Mouse (Mus musculus) megakaryocyte, adult 5-6 weeks (primary cell): Measurements from ENCODE around the gene Gm11562. TPM values are rescaled to one million over a fixed set of nuclear protein-coding genes. Genes with fewer than 3 reads are reported as not detected.
"Not testable (repeated sequence)": the region's sequence is repeated elsewhere in the genome, so short reads cannot be mapped to it uniquely, and the experiment has no call there.

Experiments
- ATAC-seq: 2 replicates; pipeline ENCODE4 v1.8.0; 2016; ENCODE audit warnings: mild to moderate bottlenecking, inconsistent platforms; ENCODE audit not compliant: poor library complexity, severe bottlenecking
- total RNA-seq, 2 experiments: library from RNA; stranded (forward) in 1 of 2; stranded (reverse) in 1 of 2; fragments of 153-499, 151-499 nt in 1 of 2; fragments of 221-1000, 200-1000 nt in 1 of 2; gene quantifications; 2 replicates each; pipeline versions ENCODE4 v1.2.3 to v1.2.4; 2015 to 2017

Gm11562 gene
- total RNA-seq (2015) (not detected in 2 replicates), total RNA-seq (2017) (not detected in 2 replicates)

GRCm38 (mm10) chr11:99620335-99620734, at the start of gene Gm11562:
Gm11562 (minus strand) TSS chr11:99620435.
- ATAC-seq: no peak

DNA sequence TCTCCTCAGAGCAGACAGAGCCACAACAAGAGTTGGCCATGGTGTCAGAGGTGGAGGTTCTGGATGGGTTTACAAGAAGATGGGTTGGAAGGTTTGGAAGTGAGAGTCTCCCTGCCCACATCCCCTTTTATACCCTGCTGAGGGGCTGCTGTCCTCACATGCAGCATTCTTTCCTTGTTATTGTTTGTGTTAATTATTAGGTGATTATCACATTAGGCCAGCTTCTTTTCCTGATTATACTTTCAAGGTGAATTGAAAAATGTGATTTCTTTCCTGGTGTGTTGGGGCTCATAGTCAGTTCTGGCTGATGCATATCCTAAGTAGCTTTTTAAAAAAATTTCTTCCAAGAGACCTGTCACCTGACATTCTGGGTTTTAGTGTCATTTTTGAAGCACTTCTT, 45.6 kb upstream of the Gm11562 start, which contains the start of gene Krtap4-6:
Gene Krtap4-6 (minus strand): TSS at position 101 of the 400 bp plus-strand sequence.
- no peak for ATAC-seq

GRCm38 (mm10) chr11:99662802-99663201, 42.6 kb upstream of the Gm11562 start:
- ATAC-seq: no peak

DNA sequence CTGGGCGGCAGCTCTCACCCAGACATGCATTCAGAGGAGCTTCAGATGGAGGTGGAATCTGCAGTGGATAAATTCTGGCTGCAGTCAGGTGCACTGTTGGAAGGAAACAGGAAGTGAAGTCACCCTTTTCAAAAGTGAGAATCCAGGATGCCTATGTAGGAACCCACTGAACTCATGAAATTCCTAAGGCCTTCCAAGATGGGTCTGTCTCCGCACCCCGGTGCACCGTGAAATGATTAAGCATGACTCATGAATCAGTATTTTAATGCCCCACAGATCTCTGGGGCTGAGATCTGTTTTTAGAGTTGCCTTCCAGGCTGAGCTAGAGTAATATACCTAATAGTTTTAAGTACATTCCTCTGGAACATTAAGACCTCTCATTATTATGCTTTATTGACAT, 39.0 kb upstream of the Gm11562 start:
- no peak for ATAC-seq

GRCm38 (mm10) chr11:99658467-99659010, 38.3 kb upstream of the Gm11562 start, which contains the start of gene Gm11563:
Gm11563 (minus strand) TSS chr11:99658960.
- not testable (repeated sequence) for ATAC-seq

- no peak for ATAC-seq
Observed at GRCm38 (mm10) chr11:99657051-99657450, 36.8 kb upstream of the Gm11562 start.

DNA sequence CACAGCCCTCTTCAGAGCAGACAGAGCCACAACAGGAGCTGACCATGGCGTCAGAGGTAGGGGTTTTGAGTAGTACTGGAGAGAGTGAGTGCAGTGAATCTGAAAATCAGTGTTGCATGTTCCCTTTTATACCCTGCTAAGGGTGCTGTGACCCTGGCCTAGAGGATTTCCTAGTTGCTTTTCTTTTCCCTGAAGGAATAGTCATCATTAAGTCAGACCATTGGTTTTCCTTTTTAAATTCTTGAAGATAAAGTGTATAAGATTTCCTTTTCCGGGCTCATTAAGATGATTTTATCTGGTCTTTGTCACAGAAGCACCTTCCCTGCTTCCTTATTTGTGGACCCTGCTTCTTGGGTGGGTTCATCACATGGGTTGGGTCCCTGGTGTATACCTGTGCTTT, 29.9 kb upstream of the Gm11562 start, which contains the start of gene Gm11555:
Gene Gm11555 (minus strand): TSS at position 101 of the 400 bp plus-strand sequence.
- ATAC-seq: no peak

DNA sequence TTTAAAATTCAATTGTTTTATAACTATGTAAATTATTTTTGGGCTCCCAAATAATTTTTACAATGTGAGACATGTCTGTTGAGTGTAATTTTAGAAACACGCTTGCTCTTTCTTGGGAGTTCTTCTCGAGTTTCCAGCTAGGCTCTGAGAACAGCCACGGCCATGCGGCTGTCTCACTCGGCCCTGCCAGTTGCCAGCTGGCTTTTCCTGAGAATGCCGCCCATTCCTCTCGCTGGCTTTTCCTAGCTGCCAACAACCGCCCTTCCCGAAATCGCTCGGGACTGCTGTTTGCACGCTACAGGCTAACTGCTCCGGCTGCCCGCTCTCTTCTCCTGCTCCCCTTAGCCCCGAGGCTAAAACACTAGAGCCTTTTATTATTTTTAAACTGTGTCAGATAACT, 26.2 kb upstream of the Gm11562 start:
- no peak for ATAC-seq

DNA sequence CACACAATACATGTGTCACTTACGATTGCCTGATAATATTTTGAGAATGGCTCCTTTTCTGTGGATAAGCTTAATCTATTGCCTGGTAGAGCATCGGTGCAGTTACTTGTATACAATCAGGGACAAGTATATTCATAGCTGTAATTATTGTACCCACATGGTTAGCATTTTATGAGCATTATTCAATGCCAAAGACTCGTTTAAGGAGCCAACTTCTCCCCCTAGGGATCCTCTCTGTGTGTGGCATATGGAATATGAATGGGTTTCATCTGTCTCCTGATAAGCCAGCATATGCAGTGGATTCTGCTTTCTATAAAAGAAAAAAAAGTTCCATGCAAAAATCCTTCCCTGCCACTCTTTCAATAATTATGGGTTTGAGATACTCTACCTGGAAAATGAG, 24.1 kb upstream of the Gm11562 start:
- no peak for ATAC-seq

GRCm38 (mm10) chr11:99643635-99644139, 23.5 kb upstream of the Gm11562 start, which contains the start of gene Krtap4-7:
Krtap4-7 (minus strand) TSS chr11:99644089.
- ATAC-seq: not testable (repeated sequence)

DNA sequence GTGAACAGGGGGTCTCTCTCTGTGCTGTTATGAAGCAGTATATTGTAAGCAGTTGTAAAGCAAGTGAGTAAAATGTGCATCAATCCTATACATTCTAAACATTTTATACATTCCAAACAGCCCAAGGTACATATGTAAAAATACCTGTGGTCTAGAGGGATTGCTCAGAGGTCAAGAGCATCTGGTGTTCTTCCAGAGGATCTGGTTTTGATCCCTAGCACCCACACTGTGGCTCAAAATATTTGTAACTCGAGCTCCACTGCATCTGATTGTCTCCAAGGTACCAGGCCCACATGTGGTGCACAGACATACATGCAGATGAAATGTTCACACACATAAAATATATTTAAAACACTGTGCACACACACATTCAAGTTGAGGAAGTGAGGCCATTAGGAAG, 20.7 kb upstream of the Gm11562 start:
- no peak for ATAC-seq

GRCm38 (mm10) chr11:99637086-99637485, 16.9 kb upstream of the Gm11562 start:
- ATAC-seq: no peak

DNA sequence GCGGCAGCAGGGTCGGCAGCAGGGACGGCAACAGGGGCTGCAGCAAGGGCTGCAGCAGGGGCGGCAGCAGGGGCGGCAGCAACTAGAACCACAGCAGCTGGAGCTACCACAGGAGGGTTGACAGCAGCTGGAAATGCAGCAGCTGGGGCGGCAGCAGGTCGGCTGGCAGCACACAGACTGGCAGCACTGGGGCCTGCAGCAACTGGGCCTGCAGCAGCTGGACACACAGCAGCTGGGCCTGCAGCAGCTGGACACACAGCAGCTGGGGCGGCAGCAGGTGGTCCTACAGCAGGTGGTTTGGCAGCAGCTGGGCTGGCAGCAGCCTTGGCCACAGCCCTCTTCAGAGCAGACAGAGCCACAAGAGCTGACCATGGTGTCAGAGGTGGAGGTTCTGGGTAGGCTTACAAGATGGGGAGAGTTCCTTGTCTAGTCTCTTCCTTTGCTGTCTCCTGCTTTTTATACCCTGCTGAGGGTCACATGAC, 14.5 kb upstream of the Gm11562 start, which contains the start of gene Krtap4-2:
Gene Krtap4-2 (minus strand): TSS at position 432 of the 482 bp plus-strand sequence.
- no peak for ATAC-seq

DNA sequence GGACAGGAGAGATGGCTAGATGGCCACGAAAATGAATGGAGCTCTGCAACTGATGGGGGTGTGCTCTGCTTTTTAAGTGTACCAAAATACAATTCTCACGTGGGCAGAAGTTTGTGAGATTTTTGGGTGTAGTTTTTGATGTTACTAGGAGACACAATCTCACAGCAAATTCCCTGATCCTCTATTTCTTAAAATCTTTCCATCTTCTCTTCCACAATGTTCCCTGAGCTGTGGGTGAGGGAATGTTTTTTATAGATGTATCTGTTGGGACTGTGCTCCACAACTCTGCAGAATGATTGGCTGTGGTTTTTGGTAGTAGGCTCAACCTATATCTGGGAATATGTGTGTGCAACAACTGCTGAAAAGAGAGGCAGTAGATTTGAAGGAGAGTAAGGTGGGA, 13.1 kb upstream of the Gm11562 start:
- ATAC-seq: no peak

DNA sequence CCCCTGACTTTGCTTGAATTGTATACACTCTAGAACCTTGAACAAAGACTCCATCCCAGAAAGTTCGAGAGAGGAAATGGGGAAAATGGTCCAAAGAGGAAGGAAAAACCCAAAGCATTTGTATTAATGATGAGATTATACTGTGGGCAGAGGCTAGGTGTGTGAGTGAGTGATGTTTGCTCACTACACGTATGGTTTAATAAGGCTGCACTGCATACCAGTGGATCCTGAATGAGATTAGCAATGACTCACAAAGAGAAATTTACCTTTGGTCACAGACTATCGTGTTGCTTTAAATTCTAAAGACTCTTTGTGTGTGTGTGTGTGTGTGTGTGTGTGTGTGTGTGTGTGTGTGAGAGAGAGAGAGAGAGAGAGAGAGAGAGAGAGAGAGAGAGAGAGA, 10.7 kb upstream of the Gm11562 start:
- no peak for ATAC-seq

- ATAC-seq: no peak
Observed at GRCm38 (mm10) chr11:99628138-99628537, 7.9 kb upstream of the Gm11562 start, which contains the start of gene Krtap4-1. Krtap4-1 (minus strand) TSS chr11:99628238.

GRCm38 (mm10) chr11:99614796-99615363, 5.4 kb downstream of the Gm11562 start, which contains the start of gene Krtap2-4:
Krtap2-4 (minus strand) TSS chr11:99614846.
- no peak for ATAC-seq

- not testable (repeated sequence) for ATAC-seq
Observed at GRCm38 (mm10) chr11:99610089-99610488, 10.1 kb downstream of the Gm11562 start, which contains the start of gene Gm11937. Gm11937 (minus strand) TSS chr11:99610189.

- no peak for ATAC-seq
Observed at GRCm38 (mm10) chr11:99609126-99609525, 11.1 kb downstream of the Gm11562 start.

- ATAC-seq: not testable (repeated sequence)
Observed at GRCm38 (mm10) chr11:99603208-99603607, 17.0 kb downstream of the Gm11562 start, which contains the start of gene Gm11938. Gm11938 (minus strand) TSS chr11:99603308.

DNA sequence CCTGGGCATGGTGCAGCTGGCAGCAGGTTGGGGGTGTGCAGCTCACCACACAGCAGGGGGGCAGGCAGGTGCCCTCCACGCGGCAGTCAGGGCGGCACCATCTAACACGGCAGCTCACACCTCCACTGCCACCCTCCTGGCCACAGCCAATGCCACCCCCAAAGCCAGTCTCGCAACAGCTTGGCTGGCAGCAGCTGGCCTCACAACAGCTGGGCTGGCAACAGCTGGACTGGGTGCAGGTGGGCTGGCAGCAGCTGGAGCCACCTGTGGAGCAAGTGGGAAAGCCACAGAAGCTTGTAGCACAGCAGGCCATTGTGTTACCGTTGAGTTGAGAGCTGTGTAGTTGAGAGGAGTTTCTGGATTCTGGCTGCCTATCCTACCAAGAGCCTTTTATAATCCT, 22.5 kb downstream of the Gm11562 start, which contains the start of gene Krtap9-3:
Gene Krtap9-3 (minus strand): TSS at position 364 of the 400 bp plus-strand sequence.
- not testable (repeated sequence) for ATAC-seq
